Mouse (Mus musculus): ENCODE data around the gene Foxo6.

The Foxo6 gene

DNA sequence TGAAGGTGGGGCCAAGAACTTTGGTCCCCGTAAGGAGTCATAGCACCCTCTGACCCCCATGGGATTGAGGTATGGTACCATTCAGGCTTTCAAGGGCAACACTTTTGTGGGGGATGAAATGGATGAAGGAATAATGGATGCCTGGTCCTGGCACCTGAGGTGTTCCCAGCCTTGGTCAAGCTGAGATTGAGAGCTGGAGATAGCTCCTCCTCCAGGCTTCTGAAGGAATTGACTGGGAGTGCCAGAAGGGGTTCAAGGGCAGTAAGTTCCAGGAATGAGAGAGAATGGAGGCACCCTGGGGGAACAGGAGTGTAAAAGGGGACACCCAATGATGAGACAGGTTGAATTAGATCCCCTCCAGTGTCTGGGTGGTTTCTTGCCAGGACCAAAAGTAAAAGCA, 3.0 kb downstream of the Foxo6 start:
- DNase-seq (ENCODE audit: low spot score in 2 of 2), result no peak

DNA sequence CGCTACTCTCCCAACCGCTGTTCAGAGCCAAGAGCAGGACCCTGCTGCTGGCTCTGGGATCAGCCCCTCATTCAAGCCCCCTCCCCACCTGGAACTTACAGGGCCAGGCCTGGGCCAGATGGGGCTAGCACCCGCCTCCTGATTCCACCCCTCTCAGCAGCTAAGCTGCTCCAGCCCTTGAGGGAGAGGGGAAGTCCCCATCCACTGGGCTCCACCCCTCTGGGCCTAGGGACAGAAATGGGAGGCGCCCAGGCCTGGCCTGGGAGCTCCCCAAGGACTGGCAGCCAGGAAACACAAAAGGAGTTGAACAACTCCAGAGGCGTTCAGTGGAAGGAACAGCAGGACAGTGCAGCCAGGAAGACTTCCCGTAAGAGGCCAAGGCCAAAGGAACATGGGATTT, 4.0 kb downstream of the Foxo6 start:
- DNase-seq (ENCODE audit: low spot score in 2 of 2), result peak in 1 of 2 experiments; percentile 59

DNA sequence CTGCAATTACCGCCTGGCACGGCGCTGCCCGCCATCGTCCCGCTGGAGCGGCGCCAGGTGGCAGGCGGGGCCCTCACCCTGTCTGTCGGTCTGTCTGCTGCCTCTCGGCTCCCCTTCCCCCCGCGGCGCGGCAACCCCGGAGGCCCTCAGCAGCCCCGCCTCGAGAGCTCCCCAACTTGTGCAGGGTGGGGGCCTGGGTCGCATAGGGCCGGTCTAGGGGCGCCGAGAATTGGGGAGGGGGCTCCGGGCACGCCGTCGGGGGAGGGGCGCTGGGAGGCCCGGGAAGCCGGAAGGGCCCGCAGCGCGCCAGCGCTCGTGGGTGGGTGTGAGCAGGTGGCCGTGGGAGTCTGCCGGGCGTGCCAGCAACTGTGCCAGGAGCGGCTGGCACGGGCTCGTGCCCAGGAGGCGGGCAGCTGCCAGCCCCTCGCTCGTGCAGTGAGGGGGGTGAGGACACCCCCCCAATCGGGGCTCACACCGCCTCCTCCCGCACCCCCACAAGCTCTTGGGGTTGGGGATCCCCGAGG, 4.5 kb downstream of the Foxo6 start:
- peak; percentile 63 to 70 for DNase-seq (ENCODE audit: low spot score in 2 of 2)

DNA sequence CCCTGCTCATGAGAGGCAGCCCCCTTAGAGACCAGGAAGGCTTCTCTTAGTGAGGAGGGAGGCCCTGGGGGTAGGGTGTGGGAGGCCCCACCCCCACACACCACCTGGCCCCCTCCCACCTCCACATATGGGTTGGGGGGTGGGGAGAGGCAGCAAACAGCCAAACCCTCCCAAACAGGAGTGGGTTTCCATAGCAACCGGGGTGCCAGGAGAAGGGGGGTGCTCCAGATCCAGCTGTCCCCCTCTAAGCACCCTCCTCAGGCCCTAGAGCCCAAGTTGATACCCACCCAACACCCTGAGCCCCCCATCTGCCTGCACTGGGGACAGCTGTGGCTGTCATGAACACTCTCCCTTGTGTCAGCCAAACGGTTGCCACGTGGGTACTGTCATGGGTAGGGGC, 6.1 kb downstream of the Foxo6 start:
- DNase-seq (ENCODE audit: low spot score in 2 of 2), result no peak

DNA sequence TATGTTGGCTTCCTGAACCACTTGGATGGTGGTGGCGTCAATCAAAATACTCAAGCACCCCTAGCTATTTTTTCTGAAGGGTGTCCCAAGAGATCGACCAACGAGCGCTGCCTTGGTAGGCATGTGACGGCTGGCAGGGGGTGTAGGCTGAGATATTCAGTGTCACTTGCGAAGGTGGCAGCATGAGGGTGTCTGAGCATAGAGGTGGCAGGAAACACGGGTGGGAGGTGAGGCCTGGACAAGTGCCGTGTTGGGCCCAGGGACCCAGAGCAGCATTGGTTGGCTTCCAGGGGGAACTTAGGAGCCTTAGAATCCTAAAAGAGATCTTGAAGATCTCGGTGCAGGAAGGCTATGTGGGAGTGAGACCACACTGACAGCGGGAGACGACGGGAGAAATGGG, 6.7 kb downstream of the Foxo6 start:
- DNase-seq (ENCODE audit: low spot score in 2 of 2), result no peak

DNA sequence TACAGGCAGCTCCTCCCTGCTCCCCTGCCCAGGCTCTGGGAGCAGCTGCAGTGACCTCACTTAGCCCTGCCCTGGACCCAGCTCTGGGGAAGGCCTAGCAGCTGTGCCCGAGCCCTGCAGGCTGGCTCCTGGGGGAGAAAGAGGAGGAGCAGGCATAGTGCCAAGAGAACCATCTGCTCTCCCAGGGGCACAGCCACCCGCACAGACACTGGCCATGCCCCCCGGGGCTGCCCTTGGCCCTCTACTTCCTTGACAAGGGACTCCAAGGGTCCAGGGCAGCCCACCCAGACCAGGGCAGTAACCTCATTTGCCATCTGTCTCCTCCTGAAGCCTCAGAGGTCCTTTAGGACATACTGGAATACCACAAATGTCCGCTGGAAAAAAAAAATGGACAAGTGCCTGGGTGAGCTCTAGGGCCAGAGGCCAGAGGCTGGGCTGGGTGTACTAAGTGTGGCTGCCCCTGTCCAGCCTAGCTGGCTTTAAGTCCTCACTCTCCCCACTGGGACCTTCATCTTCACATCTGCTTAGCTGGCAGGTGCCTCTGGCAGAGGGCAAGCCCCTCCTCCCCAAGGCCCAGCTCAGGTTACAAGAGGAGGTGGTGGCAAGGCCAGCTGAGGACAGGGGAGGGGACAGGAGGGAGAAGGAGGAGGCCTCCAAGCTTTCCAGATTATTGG, 9.8 kb downstream of the Foxo6 start:
- no peak for DNase-seq (ENCODE audit: low spot score in 2 of 2)

DNA sequence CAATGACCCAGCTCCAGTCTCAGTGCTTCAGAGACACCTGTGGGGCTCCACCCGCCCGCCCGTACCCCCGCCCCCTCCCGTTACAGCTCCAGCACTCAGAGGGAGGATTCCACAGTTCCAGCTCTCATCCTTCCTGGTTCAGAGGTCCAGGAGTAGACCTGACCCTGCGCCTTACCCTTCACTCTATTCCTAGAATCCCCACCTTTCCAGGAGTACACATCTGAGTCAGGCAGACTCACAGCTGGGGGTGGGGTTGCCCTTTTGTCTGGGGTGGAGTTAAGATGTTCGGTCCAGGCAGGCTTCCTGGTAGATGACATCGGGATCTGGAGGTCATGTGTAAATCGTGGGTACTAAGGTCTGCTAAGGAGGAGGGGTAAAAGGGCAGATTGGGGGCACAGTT, 11.7 kb downstream of the Foxo6 start:
- DNase-seq (ENCODE audit: low spot score in 2 of 2), result no peak

DNA sequence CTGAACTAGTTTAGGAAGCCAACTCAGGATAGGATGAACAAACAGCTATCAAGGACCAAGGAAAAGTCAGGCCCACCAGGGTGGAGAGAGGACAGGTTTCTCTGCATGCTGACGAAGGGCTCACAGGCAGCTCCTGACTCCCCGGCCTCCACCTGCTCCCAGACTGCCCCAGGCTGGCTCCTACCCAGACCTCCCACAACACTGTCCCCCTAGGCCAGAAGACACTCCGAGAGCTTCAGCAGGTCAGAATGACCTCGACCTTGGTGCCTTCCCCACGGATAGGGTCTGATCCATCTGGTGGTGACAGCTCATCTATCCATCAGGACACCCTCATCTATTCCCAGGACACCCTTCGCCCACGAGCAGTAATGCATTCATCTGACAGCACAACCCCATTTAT, 13.6 kb downstream of the Foxo6 start:
- DNase-seq (ENCODE audit: low spot score in 2 of 2), result no peak

DNA sequence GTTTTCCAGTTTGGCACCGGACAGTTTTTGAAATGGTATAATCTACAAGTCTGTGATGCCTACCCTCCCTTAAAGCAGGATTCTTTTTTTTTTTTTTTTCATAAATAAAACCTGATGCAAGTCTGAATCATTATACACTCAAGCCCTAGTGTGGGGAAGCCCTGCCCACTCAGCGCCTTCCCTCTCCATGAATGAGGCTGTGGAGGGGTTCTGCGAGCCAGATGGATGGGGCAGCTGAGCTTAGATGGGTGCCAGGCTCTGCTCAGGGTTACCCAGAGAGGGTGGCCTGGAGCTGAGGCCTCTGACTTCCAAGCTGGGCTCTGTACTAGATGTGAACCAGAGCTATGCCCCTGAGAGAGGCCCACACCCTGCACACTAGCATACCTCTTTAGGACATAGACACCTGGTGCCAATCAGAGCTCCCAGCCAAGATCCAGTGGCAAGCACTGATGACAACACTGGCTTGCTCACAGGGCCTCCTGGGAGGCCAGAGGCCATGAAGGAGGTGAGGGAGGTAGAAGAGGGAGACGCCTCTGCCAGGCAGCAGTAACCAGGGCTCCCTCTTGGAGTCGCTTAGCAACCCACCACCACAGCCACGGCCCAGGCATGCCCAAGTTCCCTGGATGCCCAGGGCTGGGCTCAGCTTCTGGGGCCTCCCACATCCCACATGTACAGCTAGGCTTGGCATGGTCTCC, 15.1 kb downstream of the Foxo6 start:
- peak; percentile 57 to 66 for DNase-seq (ENCODE audit: low spot score in 2 of 2)

DNA sequence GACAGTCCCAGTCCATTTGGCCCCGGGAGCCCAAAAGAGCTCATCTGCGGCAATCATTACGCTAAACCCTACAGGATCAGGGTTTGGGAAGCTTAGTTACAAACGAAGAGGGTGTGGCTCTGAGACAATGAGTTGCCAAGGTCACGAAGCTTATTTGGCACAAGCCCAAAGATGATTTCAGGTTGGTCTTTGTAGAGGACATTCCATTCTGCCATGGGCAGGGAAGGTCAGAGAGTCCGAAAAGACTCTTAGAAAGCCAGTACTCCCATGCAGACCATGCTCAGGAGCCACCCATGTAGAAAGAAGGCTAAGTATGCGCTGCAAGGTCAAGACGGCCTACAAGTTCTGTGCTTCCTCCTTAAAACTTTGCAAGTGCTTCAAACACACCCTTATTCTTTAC, 15.9 kb downstream of the Foxo6 start:
- DNase-seq (ENCODE audit: low spot score in 2 of 2), result no peak

DNA sequence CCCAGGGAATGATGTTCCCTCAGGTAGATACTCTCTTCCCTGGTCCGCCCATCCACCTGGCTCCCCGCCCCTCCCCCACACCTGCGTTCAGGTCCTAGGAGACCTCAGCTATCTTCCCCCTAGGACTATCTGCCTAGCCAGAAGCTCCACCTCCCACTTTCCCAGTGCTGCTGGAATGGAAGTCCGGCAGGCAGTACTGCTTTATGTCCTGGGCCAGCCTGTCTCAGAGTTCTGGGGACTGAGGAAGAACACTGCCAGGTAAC, 16.3 kb downstream of the Foxo6 start:
- no peak for DNase-seq (ENCODE audit: low spot score in 2 of 2)

DNA sequence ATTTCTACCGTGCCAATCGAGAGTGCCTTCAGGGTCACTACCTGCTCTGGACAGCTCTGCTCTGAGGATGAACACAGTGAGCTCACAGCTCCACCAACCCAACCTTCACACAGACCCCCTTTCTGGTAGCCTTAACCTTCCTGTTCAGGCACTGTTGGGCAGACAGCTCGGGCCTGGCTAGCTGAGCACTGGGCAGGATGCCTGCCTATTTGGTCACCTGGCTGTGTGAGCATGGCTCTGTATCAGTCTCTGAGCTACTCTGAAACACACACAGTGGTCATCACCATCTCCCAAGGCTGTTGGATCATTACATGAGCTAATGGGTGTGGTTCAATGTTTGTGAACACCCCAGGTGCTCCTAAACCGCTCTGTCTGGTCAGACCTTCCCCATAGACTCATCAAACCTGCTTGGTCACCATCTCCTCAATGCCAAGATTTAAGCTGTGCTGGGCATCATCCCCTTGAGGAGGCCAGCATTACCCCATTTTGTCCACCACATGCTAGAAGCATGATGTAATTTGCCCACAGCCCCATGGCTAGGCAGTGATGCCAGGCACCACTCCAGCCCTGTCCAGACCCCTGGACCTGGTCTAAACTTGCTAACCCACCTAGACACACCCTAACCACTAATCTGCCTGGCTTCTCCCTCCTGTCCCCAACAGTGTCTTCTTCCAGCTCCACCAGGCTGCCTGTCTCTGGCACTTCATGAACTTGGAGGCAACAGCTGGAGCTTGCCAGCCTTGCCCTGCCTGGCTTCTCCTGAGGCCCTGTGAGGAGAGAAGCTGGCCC, 16.8 kb downstream of the Foxo6 start:
- no peak for DNase-seq (ENCODE audit: low spot score in 2 of 2)

DNA sequence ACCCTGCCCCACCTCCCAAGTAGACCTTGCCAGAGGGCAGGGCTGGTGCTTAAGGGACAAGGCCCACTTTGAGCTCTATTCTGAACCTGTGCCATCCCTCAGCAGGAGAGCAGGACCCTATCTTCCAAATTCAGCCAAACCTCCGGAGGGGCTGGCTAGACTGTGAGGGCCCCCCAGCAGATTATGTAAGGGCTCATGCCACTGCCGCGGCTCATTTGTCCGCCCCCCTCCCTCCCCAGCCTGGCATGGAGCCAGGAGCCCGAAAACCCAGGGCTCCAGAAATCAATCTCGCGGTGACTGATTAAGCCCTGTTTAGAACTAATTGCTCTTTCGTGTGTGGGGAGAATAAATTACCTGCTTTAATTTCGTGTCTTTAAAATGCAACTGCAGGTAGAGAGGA, 17.7 kb downstream of the Foxo6 start:
- no peak for DNase-seq (ENCODE audit: low spot score in 2 of 2)

DNA sequence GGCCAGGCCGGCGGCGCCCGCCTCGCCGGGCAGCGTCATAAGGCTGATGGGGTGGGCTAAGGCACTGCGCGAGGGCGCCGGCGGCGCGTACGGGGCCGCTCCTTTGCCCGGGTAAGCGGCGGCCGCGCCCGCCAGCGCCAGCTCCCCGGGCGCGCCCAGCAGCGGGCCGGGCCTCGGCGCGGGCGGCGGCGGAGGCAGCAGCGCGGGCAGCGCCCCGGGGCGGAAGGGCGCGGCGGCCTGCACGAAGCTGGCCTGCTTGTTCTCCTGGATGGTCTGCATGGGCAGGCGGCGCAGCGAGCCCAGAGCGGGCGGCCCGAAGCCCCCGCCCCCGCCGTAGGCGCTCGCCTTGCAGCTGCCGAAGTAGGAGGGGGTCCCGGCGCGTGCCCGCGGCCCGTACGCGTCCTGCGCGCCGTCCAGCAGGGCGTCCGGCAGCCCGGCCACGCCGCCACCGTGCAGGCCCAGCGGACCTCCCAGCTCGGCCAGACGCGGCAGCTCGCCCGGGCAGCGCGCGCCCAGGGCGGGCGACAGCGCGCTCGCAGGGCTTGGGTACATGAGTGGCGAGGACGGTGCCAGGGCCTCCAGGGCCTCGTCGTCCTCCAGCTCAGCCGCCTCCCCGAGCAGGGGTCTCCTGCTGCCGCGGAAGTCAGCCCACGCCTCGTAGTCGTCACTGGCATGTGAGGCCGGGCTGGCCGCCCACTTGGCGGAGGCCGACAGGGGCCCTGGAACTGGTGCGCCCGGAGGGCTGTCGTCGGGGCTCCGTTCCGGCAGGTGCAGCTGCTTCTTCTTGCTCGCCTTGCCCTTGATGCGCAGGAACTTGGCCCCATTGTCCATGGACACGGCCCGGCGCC, 18.7 kb downstream of the Foxo6 start:
- DNase-seq (ENCODE audit: low spot score in 2 of 2), result no peak

DNA sequence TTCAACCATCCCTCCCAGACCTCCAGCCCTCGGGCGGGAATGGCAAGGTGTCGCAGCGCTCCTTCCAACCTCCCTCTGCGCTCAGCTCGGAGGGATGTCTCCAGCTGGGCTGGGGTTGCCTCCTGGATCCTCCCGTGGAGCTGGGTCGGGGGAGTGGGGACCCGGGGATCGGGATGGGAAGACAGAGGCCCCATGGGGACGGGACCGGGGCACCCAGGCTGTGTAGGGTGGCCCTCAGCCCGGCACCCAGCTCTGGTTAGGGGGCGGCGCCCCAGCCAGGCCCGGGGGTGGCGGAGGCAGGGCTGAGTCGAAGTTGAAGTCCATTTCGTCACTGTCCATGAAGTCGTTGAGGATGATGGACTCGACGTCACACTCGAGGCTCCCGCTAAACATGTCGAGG, 19.5 kb downstream of the Foxo6 start:
- no peak for DNase-seq (ENCODE audit: low spot score in 2 of 2)

DNA sequence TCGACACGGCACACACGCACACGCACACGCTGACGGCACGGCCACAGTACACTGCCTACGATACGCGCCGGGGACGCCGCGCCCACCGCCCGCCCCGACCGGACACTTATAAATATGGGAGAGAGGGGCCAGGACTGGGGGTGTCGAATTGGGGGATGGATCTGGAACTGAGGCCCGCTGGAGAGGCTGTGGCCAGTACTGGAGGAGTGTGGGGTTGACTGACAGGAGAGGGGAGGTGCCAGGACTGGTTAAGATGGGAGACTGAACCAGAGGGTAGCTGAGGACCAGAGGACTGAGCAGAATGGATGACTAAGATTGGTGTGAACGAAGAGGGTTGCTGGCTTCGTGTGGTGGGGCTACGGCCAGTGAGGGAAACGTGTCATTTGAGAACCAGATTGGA, 20.0 kb downstream of the Foxo6 start:
- DNase-seq (ENCODE audit: low spot score in 2 of 2), result no peak

DNA sequence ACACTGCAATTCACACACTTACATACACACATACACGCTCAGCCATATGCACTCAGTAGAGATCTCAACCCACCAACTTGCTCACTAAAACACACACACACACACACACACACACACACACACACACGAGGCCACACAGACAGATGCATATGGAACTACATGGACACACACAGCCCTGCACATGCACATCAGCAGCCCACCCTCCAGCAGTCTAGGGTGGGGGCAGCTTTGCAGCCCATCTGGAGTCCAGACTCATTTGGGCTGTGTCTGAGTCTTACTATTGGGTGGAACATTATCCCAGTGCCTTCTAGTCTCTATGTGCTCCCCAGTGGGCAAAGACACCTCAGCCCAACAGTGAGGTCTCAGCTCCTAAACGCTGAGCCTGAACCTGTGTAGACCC, 23.0 kb downstream of the Foxo6 start:
- DNase-seq (ENCODE audit: low spot score in 2 of 2), result no peak

DNA sequence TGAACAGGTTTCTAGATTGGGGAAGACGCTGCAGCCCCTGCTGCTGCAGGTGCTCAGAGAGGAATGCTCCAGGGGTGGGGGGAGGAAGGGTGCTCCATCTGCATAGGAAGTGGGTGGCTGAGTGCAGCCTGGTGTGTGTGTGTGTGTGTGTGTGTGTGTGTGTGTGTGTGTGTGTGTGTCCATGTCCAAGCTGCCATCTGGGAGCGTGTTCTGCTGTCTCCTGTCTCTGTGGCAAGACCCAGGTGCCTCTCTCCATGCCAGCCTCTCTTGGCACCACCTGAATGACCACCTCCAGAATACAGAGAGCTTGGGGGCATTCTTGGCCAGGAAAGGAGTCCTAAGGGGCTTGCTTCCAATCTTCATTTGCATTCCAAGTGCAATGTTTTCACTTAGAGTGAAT, 24.4 kb downstream of the Foxo6 start:
- DNase-seq (ENCODE audit: low spot score in 2 of 2), result no peak

DNA sequence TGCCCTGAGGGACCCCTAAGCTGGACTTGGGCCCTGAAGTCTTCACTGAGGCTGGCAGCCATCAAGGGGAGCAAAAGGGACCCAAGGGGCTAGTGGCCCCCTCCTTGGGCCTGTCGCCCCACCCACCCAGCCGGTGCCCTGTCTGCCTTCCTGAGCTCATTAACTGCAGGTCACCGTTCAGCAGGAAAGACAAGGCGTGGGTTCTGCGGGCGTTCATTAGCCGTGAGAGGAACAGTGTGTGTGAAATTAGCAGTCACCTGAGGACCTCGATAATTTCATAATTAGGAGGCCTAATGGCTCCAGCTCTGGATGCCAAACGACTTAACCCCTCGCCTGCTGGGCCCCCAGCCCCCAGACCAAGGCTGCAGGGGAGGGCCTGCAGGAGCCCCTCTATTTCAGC, 24.9 kb downstream of the Foxo6 start:
- DNase-seq (ENCODE audit: low spot score in 2 of 2), result no peak

DNA sequence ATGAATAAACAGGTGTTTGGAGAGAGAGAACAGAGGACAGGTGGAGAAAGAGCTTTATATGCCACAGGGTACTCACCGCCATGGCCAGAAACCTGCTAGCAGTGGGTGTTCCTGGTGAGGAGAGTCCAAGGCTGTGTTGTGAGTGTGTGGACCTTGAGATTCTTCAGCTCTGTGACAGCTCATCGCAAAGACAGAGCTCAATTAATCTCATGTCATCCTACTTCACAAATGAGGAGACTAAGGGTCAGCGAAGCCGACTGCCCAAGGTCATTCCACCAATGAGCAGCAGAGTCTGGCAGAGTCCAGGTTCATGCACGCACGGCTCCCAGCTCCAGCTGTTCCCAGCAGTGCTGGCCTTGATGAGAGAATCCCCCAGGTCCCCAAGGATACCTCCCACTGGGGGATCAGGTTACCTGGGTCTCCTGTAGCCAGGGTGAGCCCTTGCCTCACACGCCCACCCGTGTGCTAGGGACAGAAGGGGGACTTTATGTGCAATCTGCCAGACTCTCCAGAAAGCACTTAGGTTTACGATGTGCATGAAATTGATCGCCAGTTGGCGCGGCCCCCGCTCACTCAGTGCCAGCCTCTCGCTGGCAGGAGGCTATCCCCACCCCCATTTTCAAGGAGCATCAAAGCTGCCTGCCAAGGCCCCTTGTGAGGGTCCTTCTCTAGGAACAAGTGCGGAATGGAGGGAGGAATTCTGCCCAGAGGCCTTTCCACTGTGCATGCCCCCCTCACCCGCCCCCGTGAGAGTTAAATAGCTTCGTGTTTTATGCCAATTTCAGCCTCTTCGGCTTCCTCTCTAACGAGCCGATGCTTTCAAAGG, 27.6 kb downstream of the Foxo6 start:
- DNase-seq (ENCODE audit: low spot score in 2 of 2), result peak; percentile 64 to 70

DNA sequence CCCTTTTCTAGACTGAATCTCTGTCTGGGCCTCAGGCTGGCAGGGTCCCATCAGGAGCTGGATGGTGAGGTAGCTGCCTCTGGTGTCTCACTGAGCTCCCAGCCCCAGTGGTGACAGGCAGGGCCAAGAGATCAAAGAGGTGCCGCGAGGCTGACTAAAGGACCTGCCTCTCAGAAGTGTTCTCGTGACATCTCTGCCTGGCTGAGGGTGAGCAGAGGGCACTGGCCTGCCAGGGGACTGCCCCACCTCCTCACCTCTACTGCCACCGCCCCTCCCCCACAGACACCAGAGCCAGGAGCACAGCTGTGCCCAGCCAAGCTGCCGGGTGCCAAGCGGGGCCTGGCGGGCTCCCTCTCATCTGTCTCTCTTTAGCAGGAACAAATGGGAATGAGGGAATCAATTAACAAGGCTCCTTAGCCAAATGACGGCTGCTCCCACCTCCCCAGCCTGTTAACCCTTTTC, 38.3 kb downstream of the Foxo6 start:
- peak; percentile 40 to 68 for DNase-seq (ENCODE audit: low spot score in 2 of 2)
